Mouse (Mus musculus): Measurements from ENCODE around the gene Slc25a35. TPM values are rescaled to one million over a fixed set of nuclear protein-coding genes. Genes with fewer than 3 reads are reported as not detected.
"Not testable (repeated sequence)": the region's sequence is repeated elsewhere in the genome, so short reads cannot be mapped to it uniquely, and the experiment has no call there.

Gene Slc25a35
- total RNA-seq, 2 experiments from 2014 or later: 1.1 to 2.7 TPM

DNA sequence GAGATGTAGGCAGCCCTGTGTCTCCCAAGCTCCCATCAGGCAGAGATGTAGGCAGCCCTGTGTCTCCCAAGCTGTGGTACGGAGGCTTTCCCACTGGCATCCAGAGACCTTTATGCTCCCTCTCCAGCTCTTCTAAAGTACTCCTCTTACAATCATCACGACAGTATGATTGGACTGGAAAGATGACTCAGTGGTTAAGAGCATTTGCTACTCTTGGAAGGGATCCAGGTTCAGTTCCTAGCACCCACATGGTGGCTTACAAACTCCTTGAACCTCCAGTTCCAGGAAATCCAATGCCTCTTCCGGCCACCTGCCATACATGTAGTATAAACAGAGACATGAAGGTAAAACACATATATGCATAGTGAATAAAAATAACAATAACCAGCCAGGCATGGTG is 6.3 kb upstream of the Slc25a35 start:
- no peak for DNase-seq (ENCODE audit: low spot score in 2 of 2)

DNA sequence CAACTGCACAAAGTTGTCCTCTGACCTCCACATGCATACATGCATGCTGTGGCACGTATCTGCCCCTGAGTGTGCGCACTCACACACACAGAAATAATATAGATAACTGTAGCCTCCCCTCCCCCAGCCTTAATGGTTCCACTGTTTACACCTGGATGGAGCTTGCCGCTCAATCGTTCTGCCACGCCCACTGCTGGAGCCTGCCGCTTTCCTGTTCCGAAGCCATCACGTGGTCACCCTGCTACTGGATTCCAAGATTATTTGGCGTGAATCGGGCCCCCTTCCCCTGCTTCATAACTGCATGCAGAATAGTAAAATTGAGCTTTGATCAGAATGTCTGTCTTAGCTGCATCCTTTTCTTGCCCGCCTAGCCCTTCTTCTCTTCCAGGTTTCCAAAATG is 5.8 kb upstream of the Slc25a35 start:
- not testable (repeated sequence) for DNase-seq (ENCODE audit: low spot score in 2 of 2)

GRCm38 (mm10) chr11:68963405-68963804 is 4.5 kb upstream of the Slc25a35 start:
- no peak for DNase-seq (ENCODE audit: low spot score in 2 of 2)

DNA sequence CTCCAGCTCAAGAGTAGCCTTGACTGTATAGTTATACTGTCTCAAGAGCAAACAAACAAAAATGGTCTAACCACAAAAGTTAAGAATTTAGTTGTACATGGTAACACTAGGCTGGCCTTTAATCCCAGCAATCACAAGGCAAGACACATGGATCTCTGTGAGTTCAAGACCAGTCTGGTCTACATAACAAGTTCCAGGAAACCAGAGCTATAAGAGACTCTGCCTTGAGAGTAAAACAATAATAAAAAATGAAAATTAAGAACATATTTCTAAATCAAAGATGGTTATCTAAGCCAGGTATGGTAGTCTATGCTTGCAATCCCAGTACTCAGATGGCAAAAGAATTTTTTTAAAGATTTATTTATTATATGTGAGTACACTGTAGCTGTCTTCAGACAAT is 2.9 kb upstream of the Slc25a35 start:
- no peak for DNase-seq (ENCODE audit: low spot score in 2 of 2)

DNA sequence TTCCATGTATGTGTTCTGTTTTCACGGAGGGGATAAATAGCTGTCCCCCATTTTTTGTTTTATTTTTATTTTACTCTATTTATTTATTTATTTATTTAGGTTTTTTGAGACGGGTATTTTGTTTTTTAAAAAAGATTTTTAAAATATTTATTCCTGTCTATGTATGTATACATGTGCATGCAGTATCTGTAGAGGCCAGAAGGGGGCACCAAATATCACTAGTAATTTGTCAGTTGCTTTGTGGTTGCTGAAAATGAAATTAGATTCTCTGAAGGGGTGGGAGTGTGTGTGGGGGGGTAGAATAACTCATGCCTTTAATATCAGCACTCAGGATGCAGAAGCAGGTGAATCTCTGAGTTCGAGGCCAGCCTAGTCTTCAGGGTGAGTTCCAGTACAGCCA is 2.1 kb upstream of the Slc25a35 start:
- DNase-seq (ENCODE audit: low spot score in 2 of 2): no peak

GRCm38 (mm10) chr11:68966554-68966953 is 1.4 kb upstream of the Slc25a35 start:
- DNase-seq (ENCODE audit: low spot score in 2 of 2): no peak

DNA sequence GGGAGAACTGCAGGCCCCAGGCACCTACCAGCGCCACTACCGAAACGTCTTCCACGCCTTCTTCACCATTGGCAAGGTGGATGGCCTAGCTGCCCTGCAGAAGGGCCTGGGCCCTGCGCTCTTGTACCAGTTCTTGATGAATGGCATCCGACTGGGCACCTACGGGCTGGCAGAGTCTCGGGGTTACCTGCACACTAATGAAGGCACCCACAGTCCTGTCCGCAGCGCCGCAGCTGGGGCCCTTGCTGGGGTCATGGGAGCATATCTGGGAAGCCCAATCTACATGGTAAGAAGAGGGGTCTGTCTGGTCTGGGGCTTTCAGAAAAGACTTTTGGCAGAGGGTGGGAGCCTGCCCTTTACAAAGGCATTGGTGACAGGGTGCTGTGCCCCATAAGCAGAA is 821 bp downstream of the Slc25a35 start:
- DNase-seq (ENCODE audit: low spot score in 2 of 2): no peak

- no peak for DNase-seq (ENCODE audit: low spot score in 2 of 2)
Observed at GRCm38 (mm10) chr11:68970232-68970631, 2.3 kb downstream of the Slc25a35 start.

- peak; percentile 66 to 86 for DNase-seq (ENCODE audit: low spot score in 2 of 2)
Observed at GRCm38 (mm10) chr11:68973250-68974058, 5.5 kb downstream of the Slc25a35 start.

- no peak for DNase-seq (ENCODE audit: low spot score in 2 of 2)
Observed at GRCm38 (mm10) chr11:68974059-68974450, 6.1 kb downstream of the Slc25a35 start.

DNA sequence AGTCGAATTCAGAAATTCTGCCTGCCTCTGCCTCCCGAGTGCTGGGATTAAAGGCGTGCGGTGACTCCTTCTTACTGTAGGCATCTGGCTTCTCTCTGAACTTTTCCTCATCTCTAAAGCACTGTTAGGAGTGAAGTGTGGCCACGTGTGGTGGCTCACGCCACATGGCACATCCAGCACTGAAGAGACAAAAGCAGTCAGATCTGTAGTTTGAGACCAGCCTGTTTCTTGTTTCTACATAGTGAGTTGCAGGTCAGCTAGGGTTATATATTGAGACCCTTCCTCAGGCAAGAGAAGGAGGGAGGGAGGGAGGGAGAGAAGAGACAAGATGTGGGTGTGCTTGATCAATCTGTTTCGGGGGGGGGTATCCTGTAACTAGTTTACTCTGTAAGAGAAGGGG is 7.2 kb downstream of the Slc25a35 start, which contains the start of gene Rangrf:
Gene Rangrf, minus strand, starts transcription at position 101 of the 400 bp plus-strand sequence.
- no peak for DNase-seq (ENCODE audit: low spot score in 2 of 2)

DNA sequence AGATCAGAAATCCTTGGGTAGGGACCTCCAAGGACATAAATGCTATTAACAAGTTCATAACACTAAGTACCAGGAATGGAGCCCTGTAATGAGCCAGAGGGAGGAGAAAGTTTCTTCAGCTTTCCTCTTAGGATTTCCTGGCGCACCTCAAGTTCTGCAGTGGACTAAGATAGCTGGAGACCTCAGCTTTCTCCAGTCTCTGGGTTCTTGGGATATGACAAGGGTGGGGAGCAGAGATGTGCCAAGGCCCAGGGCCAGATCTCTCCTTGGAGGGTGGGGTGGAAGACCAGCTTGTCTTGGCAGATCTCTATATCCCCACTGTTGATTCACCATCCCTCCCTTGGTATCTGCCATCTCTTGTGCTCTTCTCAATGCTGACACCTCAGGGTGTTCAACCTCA is 7.7 kb downstream of the Slc25a35 start:
- DNase-seq (ENCODE audit: low spot score in 2 of 2): no peak

- no peak for DNase-seq (ENCODE audit: low spot score in 2 of 2)
Observed at GRCm38 (mm10) chr11:68979320-68979733, 11.4 kb downstream of the Slc25a35 start.

- DNase-seq (ENCODE audit: low spot score in 2 of 2): no peak
Observed at GRCm38 (mm10) chr11:68980919-68981318, 13.0 kb downstream of the Slc25a35 start.

- DNase-seq (ENCODE audit: low spot score in 2 of 2): peak in 1 of 2 experiments; percentile 73
Observed at GRCm38 (mm10) chr11:68982639-68983369, 14.9 kb downstream of the Slc25a35 start.

- DNase-seq (ENCODE audit: low spot score in 2 of 2): no peak
Observed at GRCm38 (mm10) chr11:68987365-68987882, 19.5 kb downstream of the Slc25a35 start.

- DNase-seq (ENCODE audit: low spot score in 2 of 2): peak in 1 of 2 experiments; percentile 42
Observed at GRCm38 (mm10) chr11:68988341-68988740, 20.4 kb downstream of the Slc25a35 start.

DNA sequence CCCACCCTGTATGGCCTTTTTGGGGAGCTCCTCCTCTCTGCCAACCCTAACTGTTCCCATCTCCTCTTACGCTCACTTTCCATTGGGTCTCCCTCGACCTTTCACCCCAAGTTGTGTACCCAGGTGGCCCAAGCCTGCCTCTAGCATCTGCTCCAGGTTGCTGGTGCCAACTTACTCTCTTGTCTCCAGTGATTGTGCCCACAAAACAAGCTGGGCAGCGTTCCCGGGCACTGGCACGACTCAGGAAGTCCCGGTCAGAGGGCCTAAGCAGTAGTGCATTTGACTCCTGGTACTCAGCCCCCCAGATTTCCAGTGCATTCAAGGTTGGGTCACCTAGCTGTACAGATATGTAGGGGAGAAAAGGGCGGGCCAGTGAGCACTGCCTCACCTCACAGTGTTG is 25.2 kb downstream of the Slc25a35 start:
- DNase-seq (ENCODE audit: low spot score in 2 of 2): no peak

GRCm38 (mm10) chr11:68994377-68994776 is 26.4 kb downstream of the Slc25a35 start:
- DNase-seq (ENCODE audit: low spot score in 2 of 2): no peak

- no peak for DNase-seq (ENCODE audit: low spot score in 2 of 2)
Observed at GRCm38 (mm10) chr11:68997080-68997479, 29.1 kb downstream of the Slc25a35 start.

- DNase-seq (ENCODE audit: low spot score in 2 of 2): not testable (repeated sequence)
Observed at GRCm38 (mm10) chr11:69002782-69003181, 34.9 kb downstream of the Slc25a35 start.

- no peak for DNase-seq (ENCODE audit: low spot score in 2 of 2)
Observed at GRCm38 (mm10) chr11:69003592-69003991, 35.7 kb downstream of the Slc25a35 start.
